Mouse (Mus musculus): ENCODE data around the gene Trim28.

DNA sequence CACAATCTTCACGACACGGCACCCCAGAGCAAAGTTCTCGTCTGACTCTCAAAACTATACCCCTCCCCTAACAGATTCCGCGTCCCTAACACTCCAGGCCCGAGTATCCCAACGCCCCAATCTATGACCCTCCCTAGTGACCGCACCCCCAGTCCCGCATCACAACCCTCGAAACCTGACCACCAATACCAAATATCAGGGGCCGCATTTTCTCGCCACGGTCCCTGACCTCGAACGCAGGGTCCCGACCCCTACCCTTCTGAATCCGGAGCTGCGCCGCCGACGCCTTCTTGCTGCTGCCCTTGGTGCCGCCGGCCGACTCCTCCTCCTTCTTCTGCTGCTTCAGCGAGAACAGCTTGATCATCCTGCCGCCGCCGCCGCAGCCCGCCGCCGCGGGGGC lies 38.5 kb downstream of the Trim28 start:
- TF ChIP-seq CTCF (conservative IDR thresholded peaks at IDR 0.05; ENCODE audit: insufficient read depth, insufficient read length, low read depth, low read length) (no peak), POLR2A (IDR thresholded peaks at IDR 0.05; ENCODE audit: low read depth, low read length) (no peak)

Measured in kidney, adult 2 months (tissue).